Mouse (Mus musculus): Measurements from ENCODE around the gene Fgf5.

Gene Fgf5

GRCm38 (mm10) chr5:98253838-98254821 is at the start of gene Fgf5:
Gene Fgf5, plus strand, starts transcription at chr5:98254184.
- no peak for DNase-seq (ENCODE audit: low spot score)

DNA sequence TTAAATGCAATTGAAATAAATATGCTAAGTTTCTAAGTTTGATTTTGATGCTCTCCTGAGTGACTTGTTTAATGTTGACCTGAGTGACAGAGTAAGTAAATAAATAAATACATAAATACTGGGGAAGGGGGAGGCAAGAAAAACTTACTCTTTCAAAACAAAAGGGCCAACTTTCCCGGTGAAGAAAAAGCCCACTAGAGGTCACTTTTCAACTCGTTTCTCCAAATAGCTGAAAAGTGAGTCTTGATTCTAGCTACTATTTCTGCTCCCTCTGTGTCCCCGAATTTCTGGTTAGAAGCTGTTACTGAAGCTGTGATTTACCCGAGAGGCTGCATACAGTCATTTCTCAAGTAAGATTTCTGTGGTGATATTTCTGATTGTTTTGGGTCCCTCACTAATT is 41.5 kb upstream of the Fgf5 start:
- DNase-seq (ENCODE audit: low spot score), result no peak

DNA sequence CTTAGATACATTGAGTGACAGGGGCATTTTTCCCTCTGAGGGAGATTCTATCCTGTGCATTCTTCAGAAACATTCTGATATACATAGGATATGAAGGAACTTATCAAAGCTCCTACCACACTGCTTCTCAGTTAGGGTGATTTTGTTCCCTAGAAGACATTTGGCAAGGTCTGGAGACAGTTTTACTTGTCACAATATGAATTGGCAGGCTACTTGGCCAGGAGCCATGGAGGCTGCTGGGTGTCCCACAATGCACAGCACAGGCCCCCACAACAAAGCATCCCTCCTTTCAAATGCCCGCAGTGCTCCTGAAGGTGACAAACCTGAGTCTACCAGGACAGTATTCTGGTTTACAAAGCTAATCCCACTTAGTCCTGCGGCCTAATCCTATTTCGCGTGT is 32.0 kb upstream of the Fgf5 start:
- no peak for DNase-seq (ENCODE audit: low spot score)

- DNase-seq (ENCODE audit: low spot score), result no peak
These were observed 27.3 kb upstream of the Fgf5 start for GRCm38 (mm10) chr5:98226710-98227109.

DNA sequence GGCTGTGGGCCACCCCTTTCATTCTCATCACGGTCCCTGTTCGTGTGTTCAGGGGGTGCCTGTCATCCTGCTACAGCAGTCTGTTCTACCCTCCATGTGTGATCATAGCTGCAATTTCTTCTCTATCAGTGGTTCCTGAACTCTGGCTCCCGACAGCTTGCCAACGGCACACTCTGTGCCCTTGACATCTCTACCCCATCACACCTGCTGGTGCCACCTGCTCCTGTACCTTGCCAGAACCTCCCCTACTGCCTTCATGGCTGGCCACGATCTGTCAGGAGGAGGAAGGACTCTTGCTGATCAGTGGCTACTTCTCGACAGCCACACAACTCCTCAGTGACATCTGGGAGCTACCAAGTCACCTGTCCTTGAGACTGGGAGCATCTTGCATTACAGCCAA is 24.5 kb upstream of the Fgf5 start:
- no peak for DNase-seq (ENCODE audit: low spot score)

- DNase-seq (ENCODE audit: low spot score), result no peak
These were observed 15.5 kb upstream of the Fgf5 start for GRCm38 (mm10) chr5:98238466-98238865.

DNA sequence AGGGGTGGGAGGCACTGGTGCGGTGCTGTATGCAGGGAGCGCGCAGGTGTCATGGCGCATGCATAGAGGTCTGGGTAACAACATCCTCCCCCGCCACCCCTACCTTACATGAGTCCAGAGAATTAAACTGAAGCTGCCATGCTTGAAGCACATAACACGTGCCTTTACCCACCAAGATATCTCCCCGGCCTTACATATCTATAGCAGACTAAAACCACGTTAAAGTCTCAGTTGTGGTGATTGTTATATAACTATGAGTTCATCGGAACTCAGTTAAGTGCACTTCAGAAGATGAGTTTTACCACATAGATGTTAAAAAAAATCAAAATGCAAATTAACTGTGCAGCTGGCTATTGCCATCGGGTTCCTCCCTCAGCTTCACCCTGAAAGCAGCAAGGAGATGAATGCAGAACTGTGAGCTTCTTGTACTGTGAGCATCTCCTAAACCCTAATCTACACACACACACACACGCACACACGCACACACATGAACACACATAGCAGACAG is 12.6 kb upstream of the Fgf5 start:
- no peak for DNase-seq (ENCODE audit: low spot score)

GRCm38 (mm10) chr5:98245303-98245702 is 8.7 kb upstream of the Fgf5 start:
- DNase-seq (ENCODE audit: low spot score), result no peak

DNA sequence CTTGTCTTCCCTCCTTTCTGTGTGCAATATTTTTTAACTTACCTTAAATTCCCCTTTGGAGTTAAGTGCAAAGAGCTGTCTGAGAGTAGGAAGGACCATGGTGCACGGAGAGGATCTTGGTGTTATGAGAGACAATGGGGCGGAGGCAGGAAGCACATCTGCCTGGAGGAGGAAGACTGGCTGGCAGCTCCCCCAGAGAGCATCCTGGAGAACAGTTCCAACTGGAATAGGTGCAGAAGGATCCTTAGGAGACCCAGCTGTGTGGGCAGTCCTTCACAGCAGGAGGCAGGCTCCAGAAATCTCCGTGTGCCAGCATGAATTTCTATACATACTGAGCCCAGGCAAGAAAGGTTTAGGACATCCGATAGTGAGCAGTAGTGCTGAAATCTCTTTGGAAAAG is 8.0 kb upstream of the Fgf5 start:
- DNase-seq (ENCODE audit: low spot score), result no peak

- DNase-seq (ENCODE audit: low spot score), result no peak
These were observed 7.2 kb upstream of the Fgf5 start for GRCm38 (mm10) chr5:98246826-98247225.

GRCm38 (mm10) chr5:98247516-98247915 is 6.5 kb upstream of the Fgf5 start:
- DNase-seq (ENCODE audit: low spot score), result no peak

DNA sequence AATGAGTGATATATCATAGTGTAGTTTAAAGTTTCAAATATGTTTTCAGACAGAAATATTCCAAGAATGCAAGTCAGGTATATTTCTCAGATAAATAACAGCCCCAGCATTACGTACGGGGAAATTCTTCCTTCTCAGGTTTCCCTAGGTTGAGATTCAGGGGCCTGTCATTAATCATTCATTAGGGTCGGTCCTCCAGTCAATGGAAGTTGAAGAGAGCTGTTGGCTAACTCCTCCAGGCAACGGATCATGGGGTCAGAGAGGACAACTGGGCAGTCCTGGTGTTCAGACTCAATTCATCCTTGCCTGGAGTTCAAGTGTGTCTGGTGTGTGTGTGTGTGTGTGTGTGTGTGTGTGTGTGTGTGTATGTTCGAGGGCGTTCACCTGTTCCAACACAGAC is 837 bp upstream of the Fgf5 start:
- DNase-seq (ENCODE audit: low spot score), result no peak

DNA sequence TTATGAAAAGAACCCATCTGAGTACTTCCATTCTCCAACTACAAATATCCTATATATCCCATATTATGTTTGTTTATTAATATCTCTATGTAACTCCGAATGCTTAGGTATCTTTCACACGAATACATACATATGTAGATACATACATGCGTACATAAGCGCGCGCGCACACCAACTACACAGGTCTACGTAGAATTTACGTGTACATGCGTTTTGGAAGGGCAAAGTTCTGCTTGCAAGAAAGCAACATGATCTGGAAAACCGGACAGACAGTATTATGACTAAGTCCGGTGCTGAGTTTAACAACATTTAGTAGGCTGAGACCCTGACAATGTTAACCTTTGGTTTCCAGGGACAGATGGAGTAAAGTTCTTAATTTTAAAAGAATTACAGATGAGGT is 1.2 kb downstream of the Fgf5 start:
- DNase-seq (ENCODE audit: low spot score), result no peak

- no peak for DNase-seq (ENCODE audit: low spot score)
These were observed 1.9 kb downstream of the Fgf5 start for GRCm38 (mm10) chr5:98255760-98256490.

DNA sequence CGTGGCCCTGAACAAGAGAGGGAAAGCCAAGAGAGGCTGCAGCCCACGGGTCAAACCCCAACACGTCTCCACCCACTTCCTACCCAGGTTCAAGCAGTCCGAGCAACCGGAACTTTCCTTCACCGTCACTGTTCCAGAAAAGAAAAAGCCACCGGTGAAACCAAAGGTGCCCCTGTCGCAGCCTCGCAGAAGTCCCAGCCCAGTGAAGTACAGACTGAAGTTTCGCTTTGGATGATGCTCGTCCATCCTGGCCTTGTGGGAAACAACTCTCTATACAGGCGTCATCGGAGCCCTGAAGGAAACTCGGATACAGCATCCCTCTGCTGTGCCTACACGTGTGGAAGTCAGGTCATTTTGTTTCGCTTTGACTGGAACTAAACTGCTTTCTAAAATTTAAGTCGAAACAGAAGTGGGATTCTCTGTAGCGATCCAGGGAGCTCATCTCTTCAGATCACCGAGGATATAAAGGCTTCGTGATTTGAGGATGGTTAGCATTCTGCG is 21.4 kb downstream of the Fgf5 start:
- no peak for DNase-seq (ENCODE audit: low spot score)

DNA sequence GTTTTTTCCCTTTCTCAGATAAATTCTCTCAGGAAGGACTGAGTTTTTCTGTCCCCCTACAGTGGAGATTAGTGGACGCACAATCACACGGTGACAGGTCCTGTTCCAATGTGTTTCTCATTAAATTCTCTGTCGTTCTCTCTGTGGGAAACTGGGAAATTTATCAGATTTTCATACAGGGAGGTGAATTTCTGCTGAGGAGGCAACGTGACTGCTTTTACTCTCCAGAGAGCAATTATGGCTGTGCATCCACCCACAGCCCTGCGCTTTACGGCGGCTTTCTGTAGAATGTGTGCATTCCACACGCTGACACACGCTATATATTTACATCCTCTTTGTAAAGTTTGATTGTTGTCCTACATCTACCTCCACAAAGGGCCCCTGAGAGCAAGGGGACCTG is 28.0 kb downstream of the Fgf5 start:
- DNase-seq (ENCODE audit: low spot score), result no peak

DNA sequence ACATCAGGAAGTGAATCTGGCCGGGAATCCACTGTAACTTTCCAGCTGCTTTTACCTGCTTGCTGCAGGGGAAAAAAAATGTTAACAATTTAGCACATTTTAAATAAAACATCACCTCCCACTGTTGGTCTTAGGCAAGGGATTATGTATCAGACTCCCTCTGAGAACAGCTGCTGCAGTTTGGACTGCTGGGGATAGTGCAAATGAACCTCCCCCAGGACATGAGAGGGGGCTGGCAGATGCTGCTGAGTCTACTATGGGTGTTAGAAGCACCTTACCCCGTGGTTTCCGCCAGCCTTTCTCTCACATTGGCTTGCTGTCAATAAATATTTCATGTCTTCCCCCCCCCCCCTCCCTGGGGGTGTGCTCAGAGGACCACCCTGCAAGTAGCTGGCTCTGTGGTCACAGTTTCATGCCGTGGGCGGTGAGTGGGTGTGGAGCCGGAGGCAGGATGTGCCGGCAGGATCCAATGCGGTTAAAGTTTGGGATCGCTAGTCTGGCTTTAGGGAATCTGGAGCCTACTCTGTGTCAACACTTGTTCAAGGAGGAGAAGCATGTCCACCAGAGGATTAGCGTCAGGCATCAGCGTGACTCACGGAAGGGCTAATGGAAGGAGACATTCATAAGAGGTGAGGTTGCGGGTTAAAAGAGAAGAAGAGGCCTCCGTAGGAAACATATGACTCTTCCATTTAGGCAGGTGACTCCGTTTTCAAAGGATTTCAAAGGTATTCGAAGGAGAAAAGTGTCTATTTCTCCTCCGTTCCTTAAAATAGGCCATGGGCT is 29.9 kb downstream of the Fgf5 start:
- DNase-seq (ENCODE audit: low spot score), result no peak

- DNase-seq (ENCODE audit: low spot score), result no peak
These were observed 36.7 kb downstream of the Fgf5 start for GRCm38 (mm10) chr5:98290642-98291041.

- no peak for DNase-seq (ENCODE audit: low spot score)
These were observed 38.5 kb downstream of the Fgf5 start for GRCm38 (mm10) chr5:98292388-98293048.

DNA sequence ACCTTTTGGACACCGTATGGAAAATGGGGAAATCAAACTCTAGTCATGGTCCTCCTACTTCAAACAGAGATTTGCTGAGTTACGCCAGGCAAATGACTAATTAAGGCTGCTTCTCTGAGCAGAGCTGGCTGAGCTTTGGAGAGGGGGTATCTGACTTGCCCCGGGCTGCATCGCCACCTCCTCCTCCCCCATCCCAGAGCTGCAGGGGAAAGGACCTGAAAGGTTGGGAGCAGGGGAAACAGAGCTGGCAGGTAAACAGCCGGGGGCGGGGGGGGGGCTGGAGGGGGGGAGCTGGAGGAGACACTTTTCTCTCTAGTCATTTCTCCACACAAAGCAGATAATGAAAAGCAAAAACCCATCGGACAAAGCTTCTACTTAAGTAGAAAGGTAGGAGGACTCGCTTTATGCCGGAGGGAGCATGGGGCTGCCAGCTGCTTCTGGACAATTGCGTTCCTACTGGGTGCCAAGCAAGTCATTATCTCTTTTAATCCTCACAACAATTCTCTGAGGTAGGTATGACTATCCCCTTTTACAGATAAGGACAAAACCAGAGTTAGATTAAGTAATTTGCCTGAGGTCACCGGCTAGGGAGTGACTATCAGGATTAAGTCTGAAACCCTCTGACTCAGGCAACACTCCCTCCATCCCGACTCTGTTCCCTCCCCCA is 39.2 kb downstream of the Fgf5 start:
- no peak for DNase-seq (ENCODE audit: low spot score)

GRCm38 (mm10) chr5:98300079-98300478 is 46.1 kb downstream of the Fgf5 start:
- no peak for DNase-seq (ENCODE audit: low spot score)

Data from urinary bladder, postnatal 10 days (tissue).